Mouse (Mus musculus) heart, adult 2 months (tissue): ENCODE measurements around the gene Myo9b.

ENCODE experiments used
- CTCF ChIP-seq: fragments of 200-600 bp; IDR thresholded peaks from 2 replicates; pipeline ENCODE4 v1.8.1; 2022; ENCODE audit warnings: antibody characterized with exemption, mild to moderate bottlenecking, moderate library complexity
- EP300 ChIP-seq: fragments of 200-500 bp; IDR thresholded peaks from 2 replicates; pipeline ENCODE4 v1.6.1; 2011; ENCODE audit warnings: low read depth, low read length, control low read depth; ENCODE audit not compliant: insufficient read depth
- POLR2A ChIP-seq: fragments of 200-500 bp; IDR thresholded peaks from 2 replicates; pipeline ENCODE4 v1.6.1; 2011; ENCODE audit warnings: mild to moderate bottlenecking, low read depth, low read length, control low read depth; ENCODE audit not compliant: insufficient read depth

GRCm38 (mm10) chr8:71394481-71394880, 122.0 kb downstream of the Myo9b start:
- TF ChIP-seq POLR2A: no peak
- TF ChIP-seq EP300: no peak
- TF ChIP-seq CTCF: no peak
